Mouse (Mus musculus): ENCODE results near the gene Zfp770.
"Not testable (repeated sequence)": the region's sequence is repeated elsewhere in the genome, so short reads cannot be mapped to it uniquely, and the experiment has no call there.

Zfp770 gene

DNA sequence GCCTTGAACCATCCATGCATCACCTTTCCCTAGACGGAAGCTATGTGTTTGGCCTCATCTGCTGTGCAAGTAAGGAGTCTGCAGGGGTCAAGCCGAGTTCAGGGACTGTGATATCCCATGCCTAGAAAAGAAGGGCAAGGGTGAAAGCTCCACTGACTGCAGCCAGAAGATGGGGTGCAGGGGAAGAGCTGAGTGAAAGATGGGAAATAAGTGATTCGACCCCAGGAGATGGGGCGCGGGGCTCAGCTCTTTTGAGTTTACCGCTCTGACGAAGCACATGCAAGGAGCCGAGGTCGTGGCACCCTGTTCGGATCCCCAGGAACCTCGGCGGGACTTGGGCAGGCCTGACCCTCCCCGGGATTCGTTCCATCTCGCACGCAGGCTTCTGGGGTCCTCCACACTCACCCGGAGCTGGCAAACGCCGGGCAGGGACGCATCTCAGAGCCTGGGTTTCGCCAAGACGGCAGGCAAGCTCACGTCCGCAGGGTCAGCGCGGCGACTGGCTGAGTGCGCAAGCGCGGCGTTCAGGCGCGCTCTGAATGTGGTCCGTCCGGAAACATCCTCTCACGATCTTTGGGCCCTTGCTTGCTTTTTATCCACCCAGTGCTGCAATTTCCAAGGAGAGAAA lies at the start of gene Zfp770:
Gene Zfp770, minus strand, starts transcription at position 538 of the 628 bp plus-strand sequence.
- peak; percentile 23 for DNase-seq (ENCODE audit: low spot score)

DNA sequence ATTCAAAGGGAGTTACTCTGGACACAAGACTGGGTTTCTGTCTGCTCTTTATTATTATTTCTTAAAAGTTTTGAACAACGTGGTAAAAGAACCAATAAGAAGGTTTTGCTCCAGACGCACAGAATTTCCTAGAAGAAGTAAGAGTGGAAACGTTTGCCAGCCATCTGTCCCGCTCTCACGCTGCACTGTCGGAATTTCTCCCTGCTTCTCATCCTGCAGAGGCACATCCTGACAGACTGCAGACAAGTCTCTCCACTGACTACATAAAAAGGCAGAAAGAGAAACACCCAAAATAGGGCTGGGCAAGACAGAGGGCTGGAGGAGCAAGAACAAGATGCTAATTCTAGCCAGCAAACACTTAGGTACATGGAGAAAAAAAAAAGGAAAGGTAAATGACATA lies 48.2 kb upstream of the Zfp770 start:
- no peak for DNase-seq (ENCODE audit: low spot score)

DNA sequence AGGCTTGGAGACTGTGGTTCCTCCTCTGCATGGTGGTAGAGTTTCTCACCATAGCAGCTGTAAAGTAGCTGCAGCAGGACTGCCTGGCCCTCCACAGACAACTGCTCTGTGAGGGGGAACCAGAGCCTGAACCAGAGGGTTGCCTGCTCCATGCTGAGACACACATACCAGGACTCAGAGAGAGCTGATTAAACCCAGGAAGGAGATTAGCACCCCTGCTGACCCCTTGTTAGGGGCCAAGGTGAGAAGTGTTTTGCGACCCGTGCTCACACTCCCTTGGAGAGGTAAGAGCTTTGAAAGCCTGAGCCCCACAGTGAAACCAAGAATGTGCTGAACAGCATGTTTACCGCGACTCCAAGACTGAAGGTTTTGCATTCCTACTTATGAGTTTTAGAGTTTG lies 36.4 kb upstream of the Zfp770 start:
- DNase-seq (ENCODE audit: low spot score), result no peak

DNA sequence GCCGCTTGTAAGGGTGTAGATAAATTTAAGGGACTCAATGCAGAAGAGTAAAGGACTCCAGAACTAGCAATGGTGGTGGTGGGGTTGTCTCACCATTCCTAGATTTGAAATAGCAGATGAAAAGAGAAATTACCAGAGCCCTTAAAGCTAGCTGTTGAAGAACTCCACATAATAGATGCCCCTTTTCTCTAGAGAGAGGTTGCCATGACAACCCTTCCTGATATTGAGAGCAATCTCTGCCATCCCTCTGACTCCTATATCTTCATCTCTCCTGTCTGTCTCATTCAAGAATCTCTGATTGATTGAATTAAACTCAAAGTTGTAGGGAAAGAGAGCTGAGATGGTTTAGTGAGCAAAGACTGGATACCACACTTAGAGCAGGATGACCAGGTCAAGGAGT lies 35.3 kb upstream of the Zfp770 start:
- no peak for DNase-seq (ENCODE audit: low spot score)

DNA sequence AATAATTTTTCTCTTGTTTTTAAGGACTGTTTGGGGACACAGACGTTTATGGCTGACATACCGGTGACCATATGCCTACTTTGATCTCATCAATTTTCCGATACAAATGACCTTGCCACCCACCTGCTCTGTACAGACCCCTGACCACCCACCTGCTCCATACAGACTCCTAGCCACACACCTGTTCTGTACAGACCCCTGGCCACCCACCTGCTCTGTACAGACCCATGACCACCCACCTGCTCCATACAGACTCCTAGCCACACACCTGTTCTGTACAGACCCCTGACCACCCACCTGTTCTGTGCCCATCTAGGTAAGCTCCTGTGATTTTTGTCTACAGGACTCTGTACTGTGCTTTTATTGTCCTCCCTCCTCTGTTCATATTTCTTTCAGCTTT lies 34.3 kb upstream of the Zfp770 start:
- no peak for DNase-seq (ENCODE audit: low spot score)

DNA sequence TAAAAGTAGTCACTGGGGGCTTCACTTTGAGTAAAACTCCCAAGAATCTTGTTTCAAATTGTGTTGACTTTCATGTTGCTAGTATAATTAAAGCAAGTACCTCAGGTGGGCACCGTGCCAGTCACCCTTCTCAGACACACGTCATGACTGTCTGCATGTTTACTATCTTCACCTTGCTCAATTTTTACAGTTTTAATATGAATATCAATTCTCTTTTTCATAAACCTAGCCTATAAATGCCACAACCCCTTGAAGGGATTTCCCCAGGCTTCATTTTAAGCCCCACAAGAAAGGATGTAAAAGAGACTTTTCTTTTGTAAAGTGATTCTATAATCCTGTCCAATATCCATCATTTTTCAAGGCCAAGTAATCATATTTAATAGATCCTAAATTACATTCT lies 30.0 kb upstream of the Zfp770 start:
- no peak for DNase-seq (ENCODE audit: low spot score)

DNA sequence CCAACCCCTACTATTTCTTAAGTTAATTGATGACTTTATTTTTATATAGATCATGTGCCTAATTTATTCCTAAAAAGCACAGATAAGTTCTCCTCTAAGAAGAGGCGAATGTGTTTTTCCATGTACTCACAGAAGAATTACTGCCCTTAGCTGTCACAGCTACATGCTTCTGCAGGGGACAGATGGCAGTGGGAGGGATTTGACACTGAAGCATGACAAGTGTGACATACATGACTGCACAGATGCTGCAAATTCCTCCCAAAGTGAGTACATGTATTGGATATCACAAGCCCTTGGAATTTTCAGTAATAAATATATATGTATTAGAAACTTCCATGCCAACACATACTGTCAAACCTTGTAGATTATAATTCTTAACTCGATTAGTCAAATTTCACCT lies 27.4 kb upstream of the Zfp770 start:
- DNase-seq (ENCODE audit: low spot score), result no peak

DNA sequence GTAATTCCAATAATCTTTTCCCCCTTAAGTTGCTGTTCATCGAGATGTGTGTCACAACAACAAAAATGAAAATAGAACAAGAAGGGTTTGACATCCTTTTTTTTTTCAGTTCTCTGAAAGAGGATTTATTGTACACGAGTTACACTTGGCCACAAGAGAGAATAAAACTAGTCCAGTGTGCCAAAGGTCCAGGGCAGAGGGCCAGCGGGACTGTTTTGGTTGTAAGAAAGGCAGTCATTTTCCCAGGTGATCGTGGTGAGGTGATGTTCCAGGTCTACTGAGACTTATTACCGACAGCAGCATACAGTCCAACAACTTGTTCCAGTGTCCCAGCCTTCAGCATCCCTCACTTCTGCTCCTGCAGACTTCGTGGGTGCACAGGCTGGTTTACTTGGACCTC lies 3.8 kb upstream of the Zfp770 start:
- DNase-seq (ENCODE audit: low spot score), result no peak

DNA sequence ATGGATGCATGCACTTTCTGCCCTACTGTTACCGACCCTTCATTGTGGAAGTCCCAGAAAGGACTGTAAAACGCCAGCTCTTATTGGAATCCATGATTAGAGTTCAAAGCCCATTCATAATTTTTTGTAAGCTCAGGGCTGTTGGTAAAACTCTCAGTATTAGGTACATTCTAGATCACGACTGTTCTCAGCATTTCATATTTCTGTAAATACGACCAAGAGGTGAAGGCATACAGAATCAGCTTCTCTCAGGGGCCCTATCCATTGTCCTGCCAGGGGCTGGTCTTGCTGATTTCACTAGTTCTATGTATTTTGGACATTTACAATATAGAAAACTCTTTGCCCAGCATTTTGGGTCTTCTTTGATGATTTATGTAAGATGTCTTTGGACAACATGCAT lies 305 bp upstream of the Zfp770 start:
- no peak for DNase-seq (ENCODE audit: low spot score)

DNA sequence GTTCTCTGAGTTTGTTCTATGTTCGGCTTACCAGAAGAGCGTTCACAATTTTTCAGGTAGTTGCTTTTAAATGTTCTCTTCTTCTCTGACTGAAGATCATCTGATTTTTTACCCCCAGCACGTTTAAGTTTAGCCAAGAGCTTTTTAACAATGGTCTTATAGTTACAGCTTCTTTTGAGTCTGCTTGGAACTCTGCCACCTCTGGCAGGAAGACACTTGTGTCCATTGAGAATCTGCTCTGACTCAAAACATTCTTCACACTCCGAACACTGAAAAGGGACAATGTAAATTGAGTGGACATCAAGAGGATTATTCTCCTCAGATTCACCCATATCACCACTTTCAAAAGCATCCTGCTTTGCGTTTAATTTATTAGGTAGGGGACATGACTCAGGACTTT lies 4.8 kb downstream of the Zfp770 start:
- DNase-seq (ENCODE audit: low spot score), result no peak

DNA sequence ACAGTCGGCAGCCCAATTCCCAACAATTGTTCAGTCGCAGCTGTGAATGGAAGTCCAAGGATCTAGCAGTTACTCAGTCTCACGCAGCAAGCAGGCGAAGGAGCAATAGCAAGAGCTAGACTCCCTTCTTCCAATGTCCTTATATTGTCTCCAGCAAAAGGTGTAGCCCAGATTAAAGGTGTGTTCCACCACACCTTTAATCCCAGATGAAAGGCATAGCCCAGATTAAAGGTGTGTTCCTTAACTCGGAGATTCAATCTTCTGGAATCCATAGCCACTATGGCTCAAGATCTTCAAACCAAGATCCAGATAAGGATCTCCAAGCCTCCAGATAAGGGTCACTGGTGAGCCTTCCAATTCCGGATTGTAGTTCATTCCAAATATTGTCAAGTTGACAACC lies 14.3 kb downstream of the Zfp770 start, which contains the start of gene Aqr:
Gene Aqr, minus strand, starts transcription at position 101 of the 400 bp plus-strand sequence.
- not testable (repeated sequence) for DNase-seq (ENCODE audit: low spot score)

DNA sequence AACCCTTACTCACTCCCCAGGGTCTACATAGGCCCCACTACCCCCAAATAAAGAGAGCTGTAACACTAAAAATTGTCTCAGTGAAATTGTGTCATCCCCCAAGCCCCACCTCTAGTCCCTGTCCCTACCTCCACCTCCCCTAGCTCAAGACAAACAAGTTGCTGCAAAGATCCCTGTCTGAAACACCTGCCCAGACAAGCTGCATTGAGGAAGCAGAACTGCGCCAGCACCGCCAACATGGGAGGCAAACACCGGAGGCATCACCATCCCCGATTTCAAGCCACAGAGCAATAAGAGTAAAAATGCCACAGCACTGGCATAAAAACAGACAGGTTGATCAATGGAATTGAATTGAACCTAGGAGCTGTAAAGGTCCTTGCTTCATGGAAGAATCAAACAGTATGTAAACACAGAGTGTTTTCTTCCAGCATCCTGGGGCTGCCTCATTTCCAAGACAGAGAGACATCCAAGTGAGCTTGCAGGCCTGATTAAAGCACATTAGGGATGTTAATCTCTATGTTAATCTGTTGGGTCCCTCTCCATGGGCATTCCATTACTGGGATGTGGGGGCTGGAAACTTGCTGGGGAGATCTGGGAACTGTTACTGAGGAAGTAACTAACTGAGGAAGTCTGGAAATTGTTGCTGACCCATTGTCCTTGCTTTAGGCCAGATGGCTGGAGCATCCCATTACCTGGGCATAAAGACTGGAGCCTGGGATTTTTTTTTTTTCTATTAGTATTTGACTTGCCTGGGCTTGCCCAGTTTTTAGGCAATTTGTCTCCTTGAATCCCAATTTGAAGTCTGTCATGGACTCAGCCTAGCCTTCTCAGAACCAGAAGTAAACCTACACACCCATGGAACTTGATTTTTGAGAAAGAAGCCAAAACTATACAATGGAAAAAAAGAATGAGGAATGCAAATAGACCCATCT lies 23.2 kb downstream of the Zfp770 start:
- DNase-seq (ENCODE audit: low spot score), result no peak

DNA sequence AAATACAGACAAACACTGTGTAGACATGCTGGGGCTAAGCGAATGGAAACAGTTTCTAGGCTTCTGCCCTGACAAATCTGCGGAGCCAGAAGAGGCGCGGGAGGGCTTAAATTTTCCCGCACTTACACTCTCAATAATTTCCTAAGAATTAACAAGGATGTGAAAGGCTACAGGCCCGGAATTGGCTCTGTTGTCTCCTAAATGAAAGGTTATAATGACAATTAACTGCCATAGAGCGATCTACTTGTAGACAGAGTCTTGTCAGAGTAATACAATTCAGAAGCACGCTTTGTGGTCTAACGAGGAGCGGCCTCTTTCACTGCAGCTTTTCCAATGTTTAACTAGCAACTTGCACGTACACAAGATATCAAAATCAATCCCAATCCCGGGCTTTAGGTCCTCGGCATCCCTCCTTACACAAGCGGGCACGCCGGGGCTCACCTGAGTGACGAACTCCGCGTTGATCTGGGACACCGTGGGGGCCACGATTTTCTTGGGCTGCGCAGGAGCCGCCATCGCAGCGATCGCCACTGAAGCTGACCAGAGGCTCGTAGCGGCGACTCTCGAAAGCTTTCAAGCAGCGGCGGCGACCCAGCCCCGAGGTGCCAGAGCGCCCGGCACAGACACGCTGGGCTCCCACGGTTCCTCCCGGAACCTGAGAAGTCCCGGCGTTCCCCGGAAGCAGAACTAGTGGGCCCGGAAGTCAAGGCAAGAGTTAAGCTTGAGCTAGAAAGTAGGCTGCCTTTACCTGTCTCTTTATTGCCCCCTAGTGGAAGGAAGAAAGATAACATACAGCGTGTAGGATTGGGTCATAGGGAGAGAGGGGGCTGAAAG lies 26.4 kb downstream of the Zfp770 start:
- no peak for DNase-seq (ENCODE audit: low spot score)

DNA sequence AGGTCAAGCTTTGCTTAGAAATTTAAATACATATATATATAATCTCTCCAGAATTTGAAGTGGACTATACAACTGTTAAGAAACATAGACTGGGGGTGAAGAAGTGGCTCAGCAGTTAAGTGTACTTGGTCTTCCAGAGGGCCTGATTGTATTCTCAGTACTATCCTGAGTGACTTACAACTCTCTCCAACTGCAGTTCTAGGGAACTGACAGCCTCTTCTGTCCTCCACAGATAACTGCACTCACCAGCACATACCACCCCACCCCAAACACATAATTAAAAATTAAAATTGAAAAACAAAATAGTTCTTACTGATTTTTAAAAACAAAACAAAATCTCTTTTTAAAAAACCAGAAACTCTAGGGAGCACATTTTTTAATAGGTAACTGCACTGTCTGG lies 28.0 kb downstream of the Zfp770 start:
- no peak for DNase-seq (ENCODE audit: low spot score)

DNA sequence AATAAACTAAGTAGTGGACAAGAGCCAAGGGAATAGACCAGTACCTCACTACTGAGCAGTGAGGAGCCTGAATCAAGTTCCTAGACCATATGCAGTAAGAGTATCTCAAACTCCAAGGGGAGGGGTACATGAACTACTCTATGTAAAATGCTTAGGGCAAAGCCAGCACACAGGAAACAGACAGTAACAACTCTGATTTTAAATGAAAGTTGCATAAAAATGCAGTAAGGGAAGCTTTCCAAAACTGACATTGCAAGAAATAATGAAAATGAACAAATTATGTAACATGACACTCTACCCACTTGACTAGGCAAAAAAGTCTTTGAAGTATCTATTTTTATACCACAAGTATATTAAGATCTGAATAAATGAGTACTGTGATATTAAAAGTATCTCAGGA lies 33.4 kb downstream of the Zfp770 start:
- no peak for DNase-seq (ENCODE audit: low spot score)

DNA sequence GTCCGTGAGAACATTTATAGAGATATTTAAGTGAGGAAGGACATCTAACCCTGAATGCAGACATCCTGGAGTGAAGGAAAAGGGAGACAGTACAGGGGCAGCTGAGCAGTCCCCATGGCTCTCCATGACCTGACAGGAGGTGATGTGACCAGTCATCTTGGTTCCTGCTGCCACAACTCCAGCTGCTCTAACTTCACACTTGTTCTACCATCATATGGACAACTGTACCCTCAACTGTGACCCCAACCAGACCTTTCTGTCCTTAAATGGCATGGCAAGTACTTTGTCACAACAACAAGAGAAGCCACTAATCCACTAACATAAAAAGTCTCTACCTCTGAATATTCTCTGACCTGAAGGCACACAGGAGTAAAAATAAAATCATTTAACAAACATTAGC lies 39.3 kb downstream of the Zfp770 start:
- DNase-seq (ENCODE audit: low spot score), result no peak

DNA sequence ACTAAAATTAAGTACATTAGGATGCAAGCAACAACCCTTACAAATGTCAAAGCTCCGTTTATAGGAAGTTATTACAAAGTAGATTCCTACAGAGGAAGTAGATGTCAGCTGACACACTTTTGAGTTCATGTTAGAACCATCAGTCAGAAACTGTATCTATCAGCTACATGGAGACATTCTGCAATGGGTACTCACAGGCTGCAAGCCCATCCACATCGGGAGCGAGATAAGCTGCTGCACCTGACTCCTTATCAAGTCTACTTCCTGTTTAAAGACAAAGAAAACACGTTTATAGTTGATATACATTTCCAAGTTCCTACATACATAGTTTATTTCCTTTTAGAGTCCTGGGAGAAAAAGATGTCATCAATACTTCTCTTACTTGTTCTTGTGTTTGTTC lies 43.9 kb downstream of the Zfp770 start:
- DNase-seq (ENCODE audit: low spot score), result no peak

DNA sequence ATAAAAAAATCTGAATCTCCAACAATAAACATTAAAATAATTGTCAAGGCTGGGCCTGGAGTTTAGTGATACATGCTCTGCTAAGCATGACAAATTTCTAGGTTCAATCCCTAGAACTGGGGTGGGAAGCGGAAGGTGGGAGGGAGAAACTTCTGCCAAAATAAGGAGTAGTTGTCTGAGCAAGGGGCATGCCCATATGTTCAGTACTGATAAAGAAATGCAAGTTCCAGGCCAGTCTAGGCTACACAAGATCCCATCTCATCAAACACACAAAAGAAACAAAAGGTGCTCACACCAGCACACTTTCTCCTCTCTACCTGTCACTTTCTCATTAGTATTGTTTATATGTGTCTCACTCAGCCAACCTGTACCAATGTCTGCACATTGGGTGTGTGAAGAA lies 44.6 kb downstream of the Zfp770 start:
- no peak for DNase-seq (ENCODE audit: low spot score)

DNA sequence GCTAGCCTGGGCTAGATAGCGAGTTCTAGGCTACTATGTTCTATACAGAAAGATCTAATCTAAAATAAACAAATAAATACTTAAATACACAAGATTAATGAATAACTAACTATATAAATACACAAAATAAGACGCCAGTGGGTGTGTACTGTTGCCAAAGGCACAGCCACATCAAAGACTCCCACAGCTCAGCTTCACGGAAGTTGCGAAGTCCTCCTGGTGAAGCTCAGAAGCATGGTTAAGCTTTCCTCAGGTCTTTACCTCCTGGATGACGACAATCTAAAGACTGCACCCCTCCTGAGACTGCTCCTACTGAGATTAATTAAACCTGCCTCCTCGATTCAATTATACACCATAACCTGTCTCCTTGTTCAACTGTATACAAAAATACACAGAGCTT lies 48.0 kb downstream of the Zfp770 start:
- no peak for DNase-seq (ENCODE audit: low spot score)

DNA sequence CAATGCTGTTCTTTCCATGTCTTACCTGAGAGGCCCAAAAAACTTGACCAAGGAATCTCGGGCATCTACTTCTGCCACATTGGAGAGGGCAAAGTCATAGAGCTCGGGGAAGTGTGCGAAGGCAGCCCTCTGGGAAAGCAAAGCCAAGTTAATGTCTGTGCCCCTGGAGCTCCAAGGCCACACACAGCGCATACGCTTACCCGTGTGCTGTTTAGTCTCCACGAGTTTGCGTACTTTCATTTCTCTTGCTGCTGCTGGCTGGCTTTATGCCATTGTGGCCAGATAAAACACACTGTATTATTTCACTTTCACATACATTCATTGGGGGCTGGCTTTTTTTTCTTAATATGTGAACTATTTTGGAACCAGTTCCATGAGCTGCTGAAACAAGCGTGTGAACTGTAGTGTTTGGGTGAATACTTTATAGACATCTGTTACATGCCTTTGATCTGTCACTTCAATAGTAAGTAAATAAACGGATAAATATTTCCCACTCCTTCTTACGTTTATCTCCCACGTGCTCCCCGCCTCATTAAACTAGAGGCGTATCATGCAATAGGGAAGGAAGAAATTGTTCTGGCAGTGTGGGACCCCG lies 54.3 kb downstream of the Zfp770 start:
- DNase-seq (ENCODE audit: low spot score), result no peak

DNA sequence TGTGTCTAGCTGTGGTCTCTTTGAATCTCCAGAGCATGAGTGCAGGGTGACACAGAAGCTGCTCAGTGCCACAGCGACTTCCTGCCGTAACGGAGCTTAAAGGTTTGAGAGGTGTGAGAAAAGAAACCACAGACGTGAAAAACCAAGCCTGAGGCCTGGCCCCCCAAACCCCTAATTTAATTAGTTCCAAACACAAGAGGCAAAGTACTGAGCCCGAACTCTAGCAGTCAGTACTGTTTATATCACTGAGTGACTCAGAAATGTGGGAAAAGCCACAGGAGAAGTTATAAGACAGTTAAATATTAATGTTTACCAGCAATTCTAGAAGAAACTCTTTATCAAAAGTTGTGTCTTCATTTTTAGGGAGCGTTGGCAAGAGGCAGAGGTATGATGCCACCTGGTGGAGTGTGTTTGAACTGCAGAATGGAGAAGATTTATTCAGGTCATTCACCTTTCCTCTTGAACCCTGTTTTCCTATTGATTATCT lies 55.9 kb downstream of the Zfp770 start:
- DNase-seq (ENCODE audit: low spot score), result no peak

DNA sequence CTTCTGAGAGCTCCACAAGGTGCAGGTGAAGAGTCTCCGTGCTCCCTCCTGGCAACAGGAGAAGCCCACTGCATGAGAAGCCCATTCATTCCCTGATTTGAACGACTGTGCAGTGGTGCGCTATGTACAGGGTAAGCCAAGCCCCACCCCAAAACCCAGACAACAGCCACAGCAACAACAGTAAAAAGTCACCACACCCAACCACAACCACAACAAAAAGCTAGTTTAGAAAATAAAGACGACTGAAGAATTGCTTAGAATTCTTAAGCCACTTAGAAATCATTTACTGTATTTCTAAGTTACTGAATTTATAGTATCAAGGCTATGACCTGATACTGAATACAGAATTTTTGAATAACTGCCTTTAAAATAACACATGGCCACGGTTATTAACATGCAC lies 56.4 kb downstream of the Zfp770 start:
- DNase-seq (ENCODE audit: low spot score), result no peak
